Mouse (Mus musculus): Measurements from ENCODE around the gene Zfp966. TPM values are rescaled to one million over a fixed set of nuclear protein-coding genes. Genes with fewer than 3 reads are reported as not detected.
"Not testable (repeated sequence)": the region's sequence is repeated elsewhere in the genome, so short reads cannot be mapped to it uniquely, and the experiment has no call there.

Zfp966 gene
- 1 to 10 TPM; 9.5 to 10.0 TPM for total RNA-seq (2021)
- long read RNA-seq, experiment 1: 0 reads
- long read RNA-seq, experiment 2, partial matches to known transcripts: 1 of 2 reads
- long read RNA-seq, experiment 2, other reads (novel, unspliced or antisense): 1 of 2 reads

DNA sequence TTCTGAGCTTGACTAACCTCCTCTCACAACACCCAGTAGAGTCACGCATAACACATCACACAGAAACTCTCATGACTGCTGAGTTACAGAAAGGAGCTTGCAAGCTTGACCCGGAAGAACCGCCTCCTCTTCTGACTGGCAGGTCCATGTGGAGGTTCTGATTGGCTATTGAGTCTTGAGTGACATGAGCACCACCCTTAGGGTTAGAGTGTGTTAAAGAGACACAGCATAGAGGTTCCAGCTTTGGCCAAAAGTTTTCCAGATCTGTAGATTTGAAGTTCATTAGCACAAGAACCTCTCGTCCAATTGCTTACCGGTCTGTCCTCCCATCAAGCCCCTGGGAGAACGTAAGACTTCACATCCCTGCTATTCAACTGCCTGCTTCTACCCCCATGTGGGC, at the start of gene Zfp966:
Gene Zfp966 (minus strand): TSS at position 101 of the 400 bp plus-strand sequence.
- DNase-seq (ENCODE audit: low spot score in 2 of 2): not testable (repeated sequence)

DNA sequence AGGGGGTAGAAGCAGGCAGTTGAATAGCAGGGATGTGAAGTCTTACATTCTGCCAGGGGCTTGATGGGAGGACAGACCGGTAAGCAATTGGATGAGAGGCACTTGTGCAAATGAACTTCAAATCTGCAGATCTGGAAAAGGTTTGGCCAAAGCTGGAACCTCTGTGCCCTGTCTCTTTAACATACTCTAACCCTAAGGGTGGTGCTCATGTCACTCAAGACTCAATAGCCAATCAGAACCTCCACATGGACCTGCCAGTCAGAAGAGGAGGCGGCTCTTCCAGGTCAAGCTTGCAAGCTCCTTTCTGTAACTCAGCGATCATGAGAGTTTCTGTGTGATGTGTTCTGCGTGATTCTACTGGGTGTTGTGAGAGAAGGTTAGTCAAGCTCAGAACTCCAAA, 34.1 kb upstream of the Zfp966 start, which contains the start of gene Gm2026:
Gene Gm2026 (plus strand): TSS at position 301 of the 400 bp plus-strand sequence.
- DNase-seq (ENCODE audit: low spot score in 2 of 2): not testable (repeated sequence)

DNA sequence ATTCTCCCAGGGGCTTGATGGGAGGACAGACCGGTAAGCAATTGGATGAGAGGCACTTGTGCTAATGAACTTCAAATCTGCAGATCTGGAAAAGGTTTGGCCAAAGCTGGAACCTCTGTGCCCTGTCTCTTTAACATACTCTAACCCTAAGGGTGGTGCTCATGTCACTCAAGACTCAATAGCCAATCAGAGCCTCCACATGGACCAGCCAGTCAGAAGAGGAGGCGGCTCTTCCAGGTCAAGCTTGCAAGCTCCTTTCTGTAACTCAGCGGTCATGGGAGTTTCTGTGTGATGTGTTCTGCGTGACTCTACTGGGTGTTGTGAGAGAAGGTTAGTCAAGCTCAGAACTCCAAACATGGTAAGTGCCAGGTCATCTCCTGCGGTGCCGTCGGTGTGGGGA, 61.9 kb downstream of the Zfp966 start, which contains the start of gene Gm6710:
Gene Gm6710 (plus strand): TSS at position 196 of the 400 bp plus-strand sequence.
- not testable (repeated sequence) for DNase-seq (ENCODE audit: low spot score in 2 of 2)

Other genes starting within 250 kb of the Zfp966 start
- gene Zfp969, start 227.5 kb downstream of the Zfp966 start, total RNA-seq (2021): 10 to 100 TPM in 1 of 2 experiments, not detected in 1; 12.5 TPM
- not detected for gene Gm2007, start 189.6 kb downstream of the Zfp966 start, total RNA-seq (2021)
- gene Gm14288, start 130.0 kb downstream of the Zfp966 start, total RNA-seq (2021): 1 to 10 TPM; 1.5 to 8.4 TPM
- gene Gm6710, start 61.9 kb downstream of the Zfp966 start, total RNA-seq (2021): 10 to 100 TPM; 33.4 to 37.4 TPM
- 10 to 100 TPM; 19.9 to 23.4 TPM for gene Gm2026, start 34.2 kb upstream of the Zfp966 start, total RNA-seq (2021)
- not detected for gene Gm2004, start 218.7 kb upstream of the Zfp966 start, total RNA-seq (2021)

All from adrenal gland, adult 18-20 months (tissue).